Mouse (Mus musculus) stomach, postnatal 0 days (tissue): ENCODE data around the gene Dnajb14.

Source experiments
- CTCF ChIP-seq: IDR thresholded peaks from 2 replicates; pipeline ENCODE4 v1.5.1; 2016; ENCODE audit warnings: antibody characterized with exemption, low read depth, mild to moderate bottlenecking, moderate library complexity
- EP300 ChIP-seq: optimal IDR thresholded peaks from 2 replicates; pipeline ENCODE3; 2016; ENCODE audit warnings: antibody characterized with exemption

DNA sequence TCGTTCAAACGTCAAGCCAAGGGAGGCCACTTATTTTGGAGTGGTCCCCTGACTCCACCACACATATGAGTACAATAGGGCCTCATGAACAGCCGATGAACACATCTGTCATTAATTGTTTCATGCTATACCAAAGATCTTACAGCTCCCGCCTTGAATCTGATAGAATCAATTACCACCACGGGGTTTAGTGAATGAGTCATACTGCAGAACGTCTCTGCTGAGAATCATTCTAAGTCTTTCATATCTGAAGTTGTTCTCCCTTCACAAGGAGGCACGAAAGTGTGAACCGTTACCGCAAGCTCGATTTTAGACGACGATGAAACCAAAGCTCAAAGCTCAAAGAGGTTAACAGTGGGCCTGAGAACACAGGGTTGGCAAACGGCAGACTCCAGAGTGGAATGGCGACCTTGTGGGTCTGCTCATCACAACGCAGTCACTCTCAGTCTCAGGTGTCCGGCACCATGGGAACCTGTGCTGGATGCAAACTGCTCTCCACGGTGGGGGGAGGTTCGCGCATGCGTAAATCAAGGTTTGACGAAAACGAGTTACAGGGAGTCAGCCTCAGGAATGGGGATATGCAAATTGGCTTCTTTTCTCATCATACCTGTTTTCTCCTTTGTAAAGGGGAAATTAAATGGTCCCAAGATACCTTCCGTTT is 86.9 kb downstream of the Dnajb14 start:
- no peak for TF ChIP-seq CTCF
- TF ChIP-seq EP300 = no peak
